Mouse (Mus musculus) kidney, adult 18-20 months (tissue): ENCODE results near the gene Gm13769.
"Not testable (repeated sequence)": the region's sequence is repeated elsewhere in the genome, so short reads cannot be mapped to it uniquely, and the experiment has no call there.

Experiments
- DNase-seq: peaks from one replicate; pipeline ENCODE4 v3.0.0; 2021

Gm13769 gene

DNA sequence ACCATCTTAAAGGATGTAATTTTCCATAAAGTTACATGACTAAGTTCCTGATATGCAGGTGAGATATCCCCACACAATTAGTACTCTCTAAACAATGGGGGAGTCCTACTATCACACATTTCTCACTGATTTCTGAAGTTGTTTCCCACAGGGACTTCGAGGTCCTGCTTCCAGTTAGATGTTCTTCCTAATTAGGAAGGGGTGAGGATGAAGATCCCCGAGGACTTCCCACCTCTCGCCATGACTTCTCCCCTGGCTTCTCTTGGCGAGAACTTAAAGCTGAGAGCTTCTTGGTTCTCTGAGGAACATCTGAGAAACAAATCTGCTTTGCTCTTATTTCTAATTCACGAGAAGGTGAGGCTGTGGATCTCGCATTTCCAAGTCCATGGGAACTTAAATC is at the start of gene Gm13769:
TSS of gene Gm13769 (plus strand) at position 301 of the 400 bp plus-strand sequence.
- DNase-seq: not testable (repeated sequence)

DNA sequence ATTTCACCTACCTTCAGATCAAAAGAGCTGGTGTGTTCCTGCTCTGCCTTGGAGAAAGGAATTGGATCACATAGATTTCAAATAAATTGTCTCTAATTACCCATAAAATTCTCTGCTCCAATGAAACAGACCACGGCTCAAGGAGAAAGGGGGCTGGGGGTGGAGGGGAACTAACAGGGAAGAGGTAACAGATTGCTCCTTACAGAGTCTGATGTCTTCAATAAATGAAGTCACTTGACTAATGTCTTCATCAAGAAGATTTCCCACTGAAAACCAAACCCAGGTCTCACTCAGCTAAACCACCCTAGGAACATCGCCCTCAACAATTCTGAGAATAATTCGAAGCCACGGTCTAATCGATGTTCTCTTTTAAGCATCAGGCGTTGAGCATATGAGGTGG is 29.3 kb upstream of the Gm13769 start, which contains the start of gene Olfr1272:
TSS of gene Olfr1272 (minus strand) at position 101 of the 400 bp plus-strand sequence.
- no peak for DNase-seq

DNA sequence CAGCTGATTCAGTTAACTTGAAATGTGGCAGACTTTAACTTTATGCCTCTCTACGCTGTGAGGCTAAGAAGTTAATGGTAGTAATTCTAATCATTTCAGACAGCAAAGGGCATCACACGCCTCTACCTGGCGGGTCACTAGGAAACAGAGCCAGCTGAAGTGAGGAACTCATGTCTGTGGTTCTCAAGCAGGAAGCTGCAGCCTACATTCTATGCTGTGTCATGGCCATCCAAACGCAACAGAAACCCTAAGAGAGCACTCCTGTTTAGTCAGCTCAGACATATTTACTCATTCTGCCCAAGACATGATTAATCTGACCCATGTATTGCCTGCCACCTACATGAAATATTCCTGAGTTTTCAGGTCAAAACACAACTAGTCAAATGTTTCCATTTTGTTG is 24.7 kb downstream of the Gm13769 start:
- not testable (repeated sequence) for DNase-seq

DNA sequence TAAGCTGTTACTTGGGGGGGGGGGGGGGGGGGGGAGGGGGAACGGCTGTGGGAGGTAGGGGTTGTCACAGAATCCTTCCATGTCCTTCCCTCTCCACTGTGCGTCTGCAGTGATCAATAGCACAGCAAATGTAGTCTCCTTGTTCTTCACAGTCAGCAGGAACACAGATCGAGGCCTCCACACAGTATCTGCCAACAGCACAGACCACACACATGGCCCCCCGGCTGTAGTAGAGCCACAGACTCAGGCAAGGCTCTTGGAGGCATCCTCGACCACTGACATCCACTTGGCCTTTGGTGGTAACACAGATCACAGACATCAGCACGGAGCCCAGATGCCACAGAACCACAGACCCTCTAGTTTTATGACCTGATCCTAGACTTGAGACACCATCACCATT is 29.0 kb downstream of the Gm13769 start:
- not testable (repeated sequence) for DNase-seq

DNA sequence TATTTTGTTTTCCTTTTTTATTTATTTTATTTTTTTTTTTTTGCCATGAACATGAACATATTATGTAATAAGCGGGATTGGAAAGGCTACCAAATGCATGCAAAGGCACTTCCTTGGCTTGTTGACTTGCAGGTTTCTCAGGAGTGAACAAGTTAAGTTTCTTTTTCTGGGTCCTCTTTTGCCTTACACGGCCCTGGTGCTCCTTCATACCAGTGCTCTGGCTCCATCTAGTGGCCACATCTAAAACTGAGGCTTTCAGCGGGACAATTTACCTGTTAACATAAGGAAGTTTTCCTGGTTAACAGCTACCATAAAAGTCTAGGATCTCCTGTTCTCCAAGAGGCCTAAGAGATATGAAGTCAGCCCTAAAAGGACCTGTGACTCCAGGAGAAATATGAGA is 29.5 kb downstream of the Gm13769 start:
- DNase-seq: not testable (repeated sequence)

DNA sequence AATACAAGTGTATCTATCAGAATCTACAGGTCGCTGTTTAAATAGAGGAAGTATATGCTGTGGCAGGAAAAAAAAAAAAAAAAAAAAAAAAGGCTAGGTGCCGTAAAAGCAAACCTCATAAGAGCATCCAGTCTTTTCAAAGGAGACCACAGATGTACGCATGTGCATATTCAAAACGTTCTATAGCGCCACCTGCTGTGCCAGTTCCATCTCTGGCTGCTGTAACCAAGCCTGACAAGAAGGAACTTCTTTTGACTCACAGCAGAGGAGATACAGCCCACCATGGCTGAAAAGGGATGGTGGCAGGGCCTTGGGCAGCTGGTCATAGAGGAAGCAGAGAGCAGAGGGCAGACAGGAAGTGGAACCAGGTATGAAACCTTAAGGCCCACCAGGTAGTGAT is 37.2 kb downstream of the Gm13769 start:
- DNase-seq: not testable (repeated sequence)

DNA sequence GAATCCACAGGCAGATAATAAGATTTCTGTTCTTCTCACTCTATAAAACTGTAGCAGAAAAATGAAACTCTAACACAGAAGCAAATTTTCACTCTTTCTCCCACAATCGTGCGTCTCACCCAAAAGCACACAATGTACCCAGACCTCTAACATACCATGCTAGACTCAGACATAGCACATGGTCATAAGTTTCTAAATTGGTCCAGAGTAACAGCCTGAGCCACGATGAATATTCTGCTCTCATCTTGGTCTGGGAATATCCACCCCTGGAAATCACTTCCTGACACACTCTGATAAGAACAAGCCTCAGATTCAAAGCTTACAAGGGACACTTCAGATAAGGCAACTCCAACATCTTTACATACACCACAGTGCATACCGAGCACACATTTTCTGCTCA is 38.2 kb downstream of the Gm13769 start:
- not testable (repeated sequence) for DNase-seq
